Mouse (Mus musculus): ENCODE measurements around the gene Usp30. TPM values are rescaled to one million over a fixed set of nuclear protein-coding genes. Genes with fewer than 3 reads are reported as not detected.

The Usp30 gene
- polyA plus RNA-seq, 1 experiment from 2014 or later = 5.5 TPM

- Histone ChIP-seq H3K4me3 (ENCODE audit: low read depth, low read length) (no peak overlapping the region), H3K27ac (ENCODE audit: low read depth, low read length) (no peak overlapping the region), H3K36me3 (ENCODE audit: control insufficient read depth, insufficient read depth) (peaks cover 35% of the 10 kb centered on the region), H3K9me3 (ENCODE audit: control insufficient read depth) (no peaks in the 10 kb centered on the region), H3K27me3 (replicated peaks; ENCODE audit: control insufficient read depth, insufficient read depth, low read length) (no peaks in the 10 kb centered on the region), H3K4me2 (replicated peaks; ENCODE audit: low read depth) (no peak overlapping the region), H3K4me1 (replicated peaks; ENCODE audit: control insufficient read depth, insufficient read depth, low read length) (0 out of 2 replicates have a peak, but pooled peaks cover 3% of the 10 kb centered on the region), H3K9ac (ENCODE audit: low read depth, low read length) (no peak overlapping the region)
- no peak for TF ChIP-seq CTCF (IDR thresholded peaks at IDR 0.05; ENCODE audit: low read depth)
- ATAC-seq = no peak
- 94% methylated on average over 3 of the region's 3 CpGs for WGBS
Observed at GRCm38 (mm10) chr5:114126008-114126407, 60.7 kb downstream of the Usp30 start.

GRCm38 (mm10) chr5:114126499-114127244 is 61.4 kb downstream of the Usp30 start:
- Histone ChIP-seq H3K9ac (ENCODE audit: low read depth, low read length) (no peak overlapping the region), H3K9me3 (ENCODE audit: control insufficient read depth) (no peaks in the 10 kb centered on the region), H3K4me1 (replicated peaks; ENCODE audit: control insufficient read depth, insufficient read depth, low read length) (0 out of 2 replicates have a peak, but pooled peaks cover 3% of the 10 kb centered on the region), H3K36me3 (ENCODE audit: control insufficient read depth, insufficient read depth) (peaks cover 28% of the 10 kb centered on the region), H3K27ac (ENCODE audit: low read depth, low read length) (no peak overlapping the region), H3K4me3 (ENCODE audit: low read depth, low read length) (peak overlapping the region; percentile 49; the same call in 1 of the 2 replicates), H3K4me2 (replicated peaks; ENCODE audit: low read depth) (no peak overlapping the region; the same call in 1 of the 2 replicates), H3K27me3 (replicated peaks; ENCODE audit: control insufficient read depth, insufficient read depth, low read length) (no peaks in the 10 kb centered on the region)
- no peak for TF ChIP-seq CTCF (IDR thresholded peaks at IDR 0.05; ENCODE audit: low read depth)
- ATAC-seq = no peak
- 88% methylated on average over 7 of the region's 7 CpGs for WGBS

- 1% methylated on average over 69 of the region's 69 CpGs for WGBS
- peaks cover 19% of the 10 kb centered on the region; the same call in 1 of the 2 replicates for H3K36me3 ChIP-seq (ENCODE audit: control insufficient read depth, insufficient read depth)
- TF ChIP-seq CTCF (IDR thresholded peaks at IDR 0.05; ENCODE audit: low read depth) = peak; percentile 98
Observed at GRCm38 (mm10) chr5:114127374-114128349, 62.4 kb downstream of the Usp30 start, which contains the start of gene Alkbh2. Gene Alkbh2 (minus strand): TSS chr5:114128218.

GRCm38 (mm10) chr5:114129550-114130210 is 64.4 kb downstream of the Usp30 start:
- 0 out of 2 replicates have a peak, but pooled peaks cover 3% of the 10 kb centered on the region for H3K4me1 ChIP-seq (replicated peaks; ENCODE audit: control insufficient read depth, insufficient read depth, low read length)
- H3K9ac ChIP-seq (ENCODE audit: low read depth, low read length) = no peak overlapping the region
- no peaks in the 10 kb centered on the region for H3K9me3 ChIP-seq (ENCODE audit: control insufficient read depth)
- no peak for TF ChIP-seq CTCF (IDR thresholded peaks at IDR 0.05; ENCODE audit: low read depth)
- H3K4me2 ChIP-seq (replicated peaks; ENCODE audit: low read depth) = peak overlapping the region; percentile 100
- H3K27me3 ChIP-seq (replicated peaks; ENCODE audit: control insufficient read depth, insufficient read depth, low read length) = no peaks in the 10 kb centered on the region
- no peak for ATAC-seq
- H3K4me3 ChIP-seq (ENCODE audit: low read depth, low read length) = peak overlapping the region; percentile 65
- H3K27ac ChIP-seq (ENCODE audit: low read depth, low read length) = no peak overlapping the region
- 78% methylated on average over 15 of the region's 15 CpGs for WGBS
- no peaks in the 10 kb centered on the region; the same call in 1 of the 2 replicates for H3K36me3 ChIP-seq (ENCODE audit: control insufficient read depth, insufficient read depth)

More at GRCm38 (mm10) chr5:114127374-114128349, 62.4 kb downstream of the Usp30 start, which contains the start of gene Alkbh2:
- no peaks in the 10 kb centered on the region for H3K9me3 ChIP-seq (ENCODE audit: control insufficient read depth)
- peak within 1 kb of the TSS; percentile 32 for H3K9ac ChIP-seq (ENCODE audit: low read depth, low read length)
- ATAC-seq = peak; percentile 20
- H3K4me1 ChIP-seq (replicated peaks; ENCODE audit: control insufficient read depth, insufficient read depth, low read length) = 0 out of 2 replicates have a peak, but pooled peaks cover 3% of the 10 kb centered on the region
- peak within 1 kb of the TSS; percentile 92 for H3K4me2 ChIP-seq (replicated peaks; ENCODE audit: low read depth)
- H3K27me3 ChIP-seq (replicated peaks; ENCODE audit: control insufficient read depth, insufficient read depth, low read length) = no peaks in the 10 kb centered on the region
- peak within 1 kb of the TSS; percentile 63 for H3K27ac ChIP-seq (ENCODE audit: low read depth, low read length)
- peak within 1 kb of the TSS; percentile 49 for H3K4me3 ChIP-seq (ENCODE audit: low read depth, low read length)

GRCm38 (mm10) chr5:114130211-114130605 is 64.9 kb downstream of the Usp30 start, which contains the start of gene Ung:
Gene Ung (plus strand): TSS chr5:114130386.
- WGBS = under 1% methylated on average over 29 of the region's 29 CpGs
- ATAC-seq = peak; percentile 18

More at GRCm38 (mm10) chr5:114130211-114130605, 64.9 kb downstream of the Usp30 start, which contains the start of gene Ung:
- no peak for TF ChIP-seq CTCF (IDR thresholded peaks at IDR 0.05; ENCODE audit: low read depth)
- no peaks in the 10 kb centered on the region for H3K9me3 ChIP-seq (ENCODE audit: control insufficient read depth)
- H3K36me3 ChIP-seq (ENCODE audit: control insufficient read depth, insufficient read depth) = no peaks in the 10 kb centered on the region
- peak within 1 kb of the TSS; percentile 59 for H3K9ac ChIP-seq (ENCODE audit: low read depth, low read length)
- peak within 1 kb of the TSS; percentile 100 for H3K4me2 ChIP-seq (replicated peaks; ENCODE audit: low read depth)
- no peaks in the 10 kb centered on the region for H3K27me3 ChIP-seq (replicated peaks; ENCODE audit: control insufficient read depth, insufficient read depth, low read length)
- peak within 1 kb of the TSS; percentile 66 for H3K27ac ChIP-seq (ENCODE audit: low read depth, low read length)
- H3K4me3 ChIP-seq (ENCODE audit: low read depth, low read length) = peak within 1 kb of the TSS; percentile 65
- H3K4me1 ChIP-seq (replicated peaks; ENCODE audit: control insufficient read depth, insufficient read depth, low read length) = 0 out of 2 replicates have a peak, but pooled peaks cover 3% of the 10 kb centered on the region

Measured in intestine, postnatal 0 days (tissue).